Mouse (Mus musculus) forebrain, embryonic 16.5 days (tissue): Measurements from ENCODE around the gene Gm21083. TPM values are rescaled to one million over a fixed set of nuclear protein-coding genes. Genes with fewer than 3 reads are reported as not detected.
"Not testable (repeated sequence)": the region's sequence is repeated elsewhere in the genome, so short reads cannot be mapped to it uniquely, and the experiment has no call there.

Experiments
- ATAC-seq: fragments of 200-750 bp; cut with Nextera tagmentation; 2 replicates; pipeline ENCODE4 v1.8.0; 2017; ENCODE audit warnings: mild to moderate bottlenecking, moderate library complexity
- H3K27ac ChIP-seq: fragments of 300-500 bp; sonication (generic); 2 replicates; pipeline ENCODE4 v1.5.1; 2014; ENCODE audit warnings: low read length, control low read depth
- H3K27me3 ChIP-seq: fragments of 300-500 bp; sonication (generic); replicated peaks from 2 replicates; pipeline ENCODE4 v1.6.1; 2014; ENCODE audit warnings: low read length; ENCODE audit not compliant: control insufficient read depth, insufficient read depth
- H3K36me3 ChIP-seq: fragments of 300-500 bp; sonication (generic); 2 replicates; pipeline ENCODE4 v1.6.1; 2014; ENCODE audit not compliant: control insufficient read depth, insufficient read depth
- H3K4me1 ChIP-seq: fragments of 300-500 bp; sonication (generic); replicated peaks from 2 replicates; pipeline ENCODE4 v1.6.1; 2014; ENCODE audit warnings: low read length; ENCODE audit not compliant: control insufficient read depth, insufficient read depth
- H3K4me2 ChIP-seq: fragments of 300-500 bp; sonication (generic); 2 replicates; pipeline ENCODE4 v1.6.1; 2014; ENCODE audit warnings: mild to moderate bottlenecking, low read length, control low read depth
- H3K4me3 ChIP-seq: fragments of 300-500 bp; sonication (generic); replicated peaks from 2 replicates; pipeline ENCODE4 v1.5.1; 2014; ENCODE audit warnings: mild to moderate bottlenecking, low read length, control low read depth
- H3K9ac ChIP-seq: fragments of 300-500 bp; sonication (generic); replicated peaks from 2 replicates; pipeline ENCODE4 v1.6.1; 2014; ENCODE audit warnings: low read depth, low read length, control low read depth
- H3K9me3 ChIP-seq: fragments of 300-500 bp; sonication (generic); 2 replicates; pipeline ENCODE4 v1.6.1; 2016; ENCODE audit warnings: low read length; ENCODE audit not compliant: control insufficient read depth
- WGBS: fragments of 180-500 bp; shearing (Covaris S2); extraction: QIAGEN DNeasy Blood & Tissue Kit; methylation state at CpG from one replicate; pipeline ENCODE4 v1.1.7; 2014; 5-methylcytosine and 5-hydroxymethylcytosine counted together
- polyA plus RNA-seq: library from polyadenylated mRNA; unstranded; fragments of >200 nt; fragmentation: Nextera tagmentation; extraction: Ambion mirVana; gene quantifications from 2 replicates; pipeline ENCODE4 v1.2.1, GENCODE M21; 2015

Gene Gm21083
- polyA plus RNA-seq, 1 experiment from 2014 or later, result not detected

GRCm38 (mm10) chr5:15610695-15611094 lies 33.6 kb downstream of the Gm21083 start:
- not testable (repeated sequence) for H3K27ac ChIP-seq, H3K27me3 ChIP-seq, H3K9ac ChIP-seq, H3K4me1 ChIP-seq, ATAC-seq, H3K4me3 ChIP-seq, H3K9me3 ChIP-seq, H3K36me3 ChIP-seq, H3K4me2 ChIP-seq
- 7% methylated on average over 1 of the region's 1 CpGs for WGBS

- not testable (repeated sequence) for H3K27me3 ChIP-seq, H3K27ac ChIP-seq, H3K9me3 ChIP-seq, H3K9ac ChIP-seq, ATAC-seq, H3K36me3 ChIP-seq, H3K4me2 ChIP-seq, H3K4me1 ChIP-seq, H3K4me3 ChIP-seq
- WGBS, result 77% methylated on average over 3 of the region's 3 CpGs
Observed at GRCm38 (mm10) chr5:15616195-15616594, 39.1 kb downstream of the Gm21083 start.

GRCm38 (mm10) chr5:15618764-15619163 lies 41.6 kb downstream of the Gm21083 start, which contains the start of gene Speer4d:
Gene Speer4d (plus strand): TSS chr5:15619064.
- not testable (repeated sequence) for H3K4me2 ChIP-seq, H3K9me3 ChIP-seq, H3K27ac ChIP-seq, ATAC-seq, H3K36me3 ChIP-seq, H3K4me1 ChIP-seq, H3K4me3 ChIP-seq, H3K9ac ChIP-seq, H3K27me3 ChIP-seq
- WGBS, result 67% methylated on average over 1 of the region's 1 CpGs

GRCm38 (mm10) chr5:15628136-15628535 lies 51.0 kb downstream of the Gm21083 start:
- WGBS, result 38% methylated on average over 1 of the region's 1 CpGs
- H3K9me3 ChIP-seq, H3K27me3 ChIP-seq, ATAC-seq, H3K36me3 ChIP-seq, H3K4me3 ChIP-seq, H3K4me2 ChIP-seq, H3K27ac ChIP-seq, H3K9ac ChIP-seq, H3K4me1 ChIP-seq: not testable (repeated sequence)

- ATAC-seq, H3K27ac ChIP-seq, H3K9me3 ChIP-seq, H3K4me1 ChIP-seq, H3K27me3 ChIP-seq, H3K4me2 ChIP-seq, H3K4me3 ChIP-seq, H3K9ac ChIP-seq, H3K36me3 ChIP-seq: not testable (repeated sequence)
- WGBS, result 38% methylated on average over 5 of the region's 5 CpGs
Observed at GRCm38 (mm10) chr5:15630068-15630467, 52.9 kb downstream of the Gm21083 start.

Other genes starting within 250 kb of the Gm21083 start
- not detected in 2 replicates for gene Gm21149, start 100.8 kb upstream of the Gm21083 start, polyA plus RNA-seq
- not detected in 2 replicates for gene Gm21190, start 48.1 kb upstream of the Gm21083 start, polyA plus RNA-seq
- gene Speer4d, start 41.7 kb downstream of the Gm21083 start, polyA plus RNA-seq, result not detected in 2 replicates
- gene 4930572O03Rik, start 79.7 kb downstream of the Gm21083 start, polyA plus RNA-seq, result not detected in 2 replicates
- not detected in 2 replicates for gene Speer4c, start 136.9 kb downstream of the Gm21083 start, polyA plus RNA-seq